Mouse (Mus musculus) C2C12 (cell line): ENCODE data around the gene Mocs1. TPM values are rescaled to one million over a fixed set of nuclear protein-coding genes. Genes with fewer than 3 reads are reported as not detected.
"Not testable (repeated sequence)": the region's sequence is repeated elsewhere in the genome, so short reads cannot be mapped to it uniquely, and the experiment has no call there.

ENCODE experiments used
- H3K27me3 ChIP-seq: one replicate; pipeline ENCODE4 v1.6.1; 2011; ENCODE audit not compliant: control insufficient read depth, insufficient read depth, insufficient read length
- H3K36me3 ChIP-seq: one replicate; pipeline ENCODE4 v1.6.1; 2011; ENCODE audit not compliant: control insufficient read depth, insufficient read depth
- H3K4me3 ChIP-seq: one replicate; pipeline ENCODE4 v1.5.1; 2011; ENCODE audit warnings: mild to moderate bottlenecking, control low read depth; ENCODE audit not compliant: poor library complexity, insufficient read depth, severe bottlenecking
- H3K79me2 ChIP-seq: one replicate; pipeline ENCODE4 v1.6.1; 2011; ENCODE audit not compliant: control insufficient read depth, insufficient read depth
- H3K79me3 ChIP-seq: one replicate; pipeline ENCODE4 v1.6.1; 2011; ENCODE audit warnings: low read depth, control low read depth
- H3ac ChIP-seq: one replicate; pipeline ENCODE3; 2011; ENCODE audit warnings: low read depth; ENCODE audit not compliant: control insufficient read depth, insufficient read length
- CEBPB ChIP-seq: IDR thresholded peaks from one replicate; pipeline ENCODE4 v1.6.1; 2011; ENCODE audit warnings: low read depth, mild to moderate bottlenecking, control low read depth, moderate library complexity
- CTCF ChIP-seq: IDR thresholded peaks from one replicate; pipeline ENCODE4 v1.5.1; 2011; ENCODE audit not compliant: control insufficient read depth, insufficient read depth, insufficient read length
- FOSL1 ChIP-seq: IDR thresholded peaks from one replicate; pipeline ENCODE4 v1.8.0; 2011; ENCODE audit warnings: mild to moderate bottlenecking, low read length; ENCODE audit not compliant: poor library complexity, insufficient read depth, severe bottlenecking
- MAX ChIP-seq: IDR thresholded peaks from one replicate; pipeline ENCODE4 v1.6.1; 2011; ENCODE audit warnings: mild to moderate bottlenecking, control low read depth
- MYOD1 ChIP-seq: IDR thresholded peaks from one replicate; pipeline ENCODE4 v1.6.1; 2011; ENCODE audit warnings: low read depth; ENCODE audit not compliant: control insufficient read depth, insufficient read length
- MYOG ChIP-seq: IDR thresholded peaks from one replicate; pipeline ENCODE4 v1.6.1; 2011; ENCODE audit not compliant: control insufficient read depth, insufficient read length; ENCODE audit errors: extremely low read depth
- USF1 ChIP-seq: IDR thresholded peaks from one replicate; pipeline ENCODE4 v1.6.1; 2011; ENCODE audit warnings: low read depth, mild to moderate bottlenecking, control low read depth, moderate library complexity
- polyA plus RNA-seq: library from polyadenylated mRNA; unstranded; fragments of >200 nt; fragmentation: generic; extraction: Trizol; gene quantifications from one replicate; pipeline ENCODE4 v1.2.1, GENCODE M21; 2012; ENCODE audit warnings: missing spikeins

The Mocs1 gene
- polyA plus RNA-seq, 1 experiment: 13.7 TPM

DNA sequence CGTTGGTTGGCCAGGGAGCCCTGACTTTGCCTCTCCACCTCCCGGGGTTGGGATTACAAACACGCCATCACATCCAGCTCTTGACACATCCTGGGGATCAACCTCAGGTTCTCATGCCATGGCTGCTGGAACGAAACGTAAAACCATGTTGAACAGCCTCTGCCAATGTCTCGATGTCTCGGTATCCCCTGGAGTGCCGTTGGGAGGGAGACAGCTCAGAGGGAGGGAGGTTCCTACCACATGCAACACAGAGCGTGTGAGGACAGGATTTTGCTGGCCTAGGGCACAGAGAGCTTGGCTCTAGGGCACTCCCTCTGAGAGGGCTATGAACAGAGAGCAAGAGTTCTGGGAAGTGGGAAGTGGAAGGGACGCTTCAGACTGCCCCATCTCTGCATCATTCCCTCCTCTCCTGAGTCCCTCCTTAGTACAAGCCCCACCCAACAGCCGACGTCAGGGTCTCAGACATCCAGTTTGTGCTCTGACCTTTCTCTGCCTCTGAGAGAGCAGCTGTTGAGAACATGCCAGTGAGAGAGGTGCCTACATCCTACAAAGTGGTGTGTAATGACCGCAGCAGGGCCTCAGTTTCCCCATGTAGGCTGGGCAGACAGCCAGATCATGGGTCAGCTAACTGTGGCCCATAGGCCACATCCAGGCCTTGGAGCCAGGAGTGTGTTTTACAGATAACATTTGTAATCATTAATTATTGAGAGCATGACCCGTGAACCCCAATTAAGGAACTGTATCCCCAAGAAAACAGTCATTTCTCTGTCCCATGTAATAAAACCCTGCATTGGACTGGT lies 12.4 kb downstream of the Mocs1 start:
- Histone ChIP-seq H3K79me3 (no peaks in the 10 kb centered on the region), H3K27me3 (no peaks in the 10 kb centered on the region), H3K36me3 (peaks cover 25% of the 10 kb centered on the region), H3ac (no peak overlapping the region), H3K4me3 (no peak overlapping the region), H3K79me2 (no peaks in the 10 kb centered on the region)
- no peak for TF ChIP-seq USF1
- no peak for TF ChIP-seq MAX
- no peak for TF ChIP-seq CTCF

GRCm38 (mm10) chr17:49442841-49443240 lies 14.7 kb downstream of the Mocs1 start:
- H3K79me3 ChIP-seq, H3K79me2 ChIP-seq, H3K4me3 ChIP-seq, H3K36me3 ChIP-seq, H3K27me3 ChIP-seq, H3ac ChIP-seq: not testable (repeated sequence)

DNA sequence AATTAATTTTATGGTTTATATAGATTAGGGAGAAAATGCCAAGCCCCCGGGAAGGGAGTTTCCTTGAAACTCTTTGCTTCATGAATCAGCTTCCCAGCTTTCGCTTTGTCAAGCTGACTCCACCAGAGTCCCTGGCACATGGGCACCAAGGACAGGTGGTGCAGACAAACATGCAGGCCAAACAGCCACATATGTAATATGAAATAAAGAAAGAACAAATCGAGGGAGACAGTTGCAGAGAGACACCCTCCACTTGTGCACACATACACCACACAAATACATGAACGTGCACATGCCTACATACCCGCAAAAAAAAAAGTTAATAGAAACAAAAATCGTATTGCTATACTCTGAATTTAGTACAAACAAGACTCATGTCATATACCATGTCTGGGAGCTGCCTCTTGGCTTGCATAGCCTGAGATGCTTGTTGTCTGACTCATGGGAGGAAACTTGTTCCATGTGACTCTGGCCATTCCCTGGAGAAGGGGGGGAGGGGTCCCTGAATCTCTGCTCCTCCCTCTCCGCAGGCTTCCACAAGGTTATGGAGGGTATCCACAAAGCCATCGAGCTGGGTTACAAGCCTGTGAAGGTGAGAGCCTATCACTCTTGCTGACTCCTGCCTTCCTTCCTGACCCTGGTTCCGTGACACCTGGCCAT lies 20.5 kb downstream of the Mocs1 start:
- no peak overlapping the region for H3K4me3 ChIP-seq
- no peaks in the 10 kb centered on the region for H3K27me3 ChIP-seq
- no peak for TF ChIP-seq MYOG
- no peak for TF ChIP-seq MYOD1
- no peaks in the 10 kb centered on the region for H3K79me3 ChIP-seq
- H3ac ChIP-seq: no peak overlapping the region
- no peaks in the 10 kb centered on the region for H3K79me2 ChIP-seq
- peaks cover 3% of the 10 kb centered on the region for H3K36me3 ChIP-seq

- H3K79me2 ChIP-seq: no peaks in the 10 kb centered on the region
- no peak overlapping the region for H3K4me3 ChIP-seq
- peaks cover 3% of the 10 kb centered on the region for H3K36me3 ChIP-seq
- no peaks in the 10 kb centered on the region for H3K79me3 ChIP-seq
- H3ac ChIP-seq: no peak overlapping the region
- TF ChIP-seq CTCF (no peak), USF1 (no peak), MYOG (no peak), CEBPB (no peak), FOSL1 (no peak), MYOD1 (no peak), MAX (no peak)
- H3K27me3 ChIP-seq: no peaks in the 10 kb centered on the region
Measured at GRCm38 (mm10) chr17:49449230-49449608, 21.1 kb downstream of the Mocs1 start.

- no peak for TF ChIP-seq MAX
- TF ChIP-seq FOSL1: no peak
- no peak for TF ChIP-seq MYOG
- Histone ChIP-seq H3K79me3 (no peaks in the 10 kb centered on the region), H3K79me2 (no peaks in the 10 kb centered on the region), H3K4me3 (no peak overlapping the region), H3K27me3 (no peaks in the 10 kb centered on the region), H3ac (no peak overlapping the region), H3K36me3 (peaks cover 13% of the 10 kb centered on the region)
Measured at GRCm38 (mm10) chr17:49450922-49451321, 22.8 kb downstream of the Mocs1 start.

DNA sequence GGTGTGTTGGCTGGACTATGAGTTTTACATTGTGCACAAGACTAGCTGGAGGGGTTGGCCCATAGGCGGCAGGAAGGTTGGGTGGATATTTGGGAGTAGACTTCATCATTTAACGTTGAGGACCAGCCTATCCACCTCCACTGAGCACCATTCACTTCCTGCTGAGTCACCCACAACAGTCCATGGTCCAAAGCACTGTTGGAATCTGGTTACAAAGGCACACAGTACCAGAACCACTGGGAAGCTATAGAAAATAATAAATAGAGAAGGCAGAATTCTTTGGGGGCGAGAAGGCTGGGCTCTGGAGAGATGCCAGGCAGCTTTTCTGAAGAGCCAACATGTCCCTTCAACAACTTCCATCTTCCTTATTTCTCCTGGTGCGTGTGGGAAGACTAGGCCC lies 28.2 kb downstream of the Mocs1 start:
- peaks cover 10% of the 10 kb centered on the region for H3K36me3 ChIP-seq
- H3K79me3 ChIP-seq: no peaks in the 10 kb centered on the region
- TF ChIP-seq USF1 (no peak), MYOD1 (no peak), FOSL1 (no peak), CEBPB (no peak), CTCF (no peak), MAX (no peak), MYOG (no peak)
- no peak overlapping the region for H3K4me3 ChIP-seq
- no peak overlapping the region for H3ac ChIP-seq
- H3K27me3 ChIP-seq: no peaks in the 10 kb centered on the region
- no peaks in the 10 kb centered on the region for H3K79me2 ChIP-seq

GRCm38 (mm10) chr17:49457833-49458232 lies 29.7 kb downstream of the Mocs1 start:
- TF ChIP-seq CEBPB (no peak), MYOD1 (no peak), CTCF (no peak), USF1 (no peak), MYOG (no peak), MAX (no peak), FOSL1 (no peak)
- Histone ChIP-seq H3K36me3 (peaks cover 10% of the 10 kb centered on the region), H3K27me3 (no peaks in the 10 kb centered on the region), H3K4me3 (no peak overlapping the region), H3K79me2 (no peaks in the 10 kb centered on the region), H3ac (no peak overlapping the region), H3K79me3 (no peaks in the 10 kb centered on the region)
